Mouse (Mus musculus) forebrain, postnatal 0 days (tissue): ENCODE data around the gene Camk1g. TPM values are rescaled to one million over a fixed set of nuclear protein-coding genes. Genes with fewer than 3 reads are reported as not detected.

Experiments used
- ATAC-seq: fragments of 200-750 bp; cut with Nextera tagmentation; 2 replicates; pipeline ENCODE4 v1.8.0; 2017; ENCODE audit warnings: mild to moderate bottlenecking, moderate library complexity
- DNase-seq: peaks from one replicate; pipeline ENCODE4 v3.0.0-alpha.2; 2015
- H3K27ac ChIP-seq: fragments of 300-500 bp; sonication (generic); 2 replicates; pipeline ENCODE4 v1.5.1; 2014; ENCODE audit warnings: low read depth, mild to moderate bottlenecking, antibody characterized with exemption, low read length, moderate library complexity, mixed read lengths
- H3K27me3 ChIP-seq: fragments of 300-500 bp; sonication (generic); 2 replicates; pipeline ENCODE4 v1.6.1; 2014; ENCODE audit warnings: mild to moderate bottlenecking, low read length, mixed read lengths; ENCODE audit not compliant: insufficient read depth
- H3K36me3 ChIP-seq: fragments of 300-500 bp; sonication (generic); 2 replicates; pipeline ENCODE4 v1.6.1; 2014; ENCODE audit warnings: mild to moderate bottlenecking, moderate library complexity; ENCODE audit not compliant: insufficient read depth
- H3K4me1 ChIP-seq: fragments of 300-500 bp; sonication (generic); 2 replicates; pipeline ENCODE4 v1.6.1; 2014; ENCODE audit warnings: antibody characterized with exemption; ENCODE audit not compliant: insufficient read depth
- H3K4me2 ChIP-seq: fragments of 300-500 bp; sonication (generic); 2 replicates; pipeline ENCODE4 v1.6.1; 2014; ENCODE audit warnings: low read depth, mild to moderate bottlenecking, moderate library complexity
- H3K4me3 ChIP-seq: fragments of 300-500 bp; sonication (generic); 2 replicates; pipeline ENCODE4 v1.5.1; 2014; ENCODE audit warnings: low read depth, low read length, mixed read lengths
- H3K9ac ChIP-seq: fragments of 300-500 bp; sonication (generic); 2 replicates; pipeline ENCODE4 v1.6.1; 2014; ENCODE audit warnings: mild to moderate bottlenecking
- H3K9me3 ChIP-seq: fragments of 300-500 bp; sonication (generic); 2 replicates; pipeline ENCODE4 v1.6.1; 2016; ENCODE audit warnings: low read length
- CTCF ChIP-seq: sonication (generic); IDR thresholded peaks from 2 replicates; pipeline ENCODE4 v1.5.1; 2016; ENCODE audit warnings: antibody characterized with exemption, control low read depth, low read depth
- WGBS: fragments of 180-500 bp; shearing (Covaris S2); extraction: QIAGEN DNeasy Blood & Tissue Kit; methylation state at CpG from one replicate; pipeline ENCODE4 v1.1.7; 2014; 5-methylcytosine and 5-hydroxymethylcytosine counted together
- polyA plus RNA-seq: library from polyadenylated mRNA; unstranded; fragments of >200 nt; fragmentation: Nextera tagmentation; extraction: Ambion mirVana; gene quantifications from 2 replicates; pipeline ENCODE4 v1.2.1, GENCODE M21; 2015
- total RNA-seq: library from RNA; depleted of rRNA; stranded (reverse); fragments of >200 nt; gene quantifications from 2 replicates; pipeline ENCODE4 v1.2.3, GENCODE M21; 2014

Camk1g gene
- total and polyA plus RNA-seq, 2 experiments from 2014 or later, result 46.0 to 56.1 TPM

DNA sequence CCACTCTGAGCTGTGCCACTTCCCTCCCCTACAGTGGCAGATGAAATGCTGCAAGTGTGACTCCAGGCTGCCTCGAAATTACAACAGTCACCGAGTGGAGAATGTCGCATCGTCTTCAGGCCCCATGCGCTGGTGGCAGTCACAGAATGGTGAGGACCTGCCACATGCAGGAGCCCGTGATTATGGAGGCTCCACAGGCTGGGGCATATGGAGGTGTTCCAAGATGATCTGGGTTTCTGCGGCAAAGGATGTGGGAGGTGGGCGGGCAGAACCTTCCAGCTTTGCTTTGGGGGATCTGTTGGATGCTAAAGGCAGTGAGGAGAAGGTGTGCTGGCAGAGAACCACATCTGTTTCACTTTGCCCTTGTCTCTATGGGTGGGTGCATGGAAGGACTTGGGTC, 49.7 kb downstream of the Camk1g start:
- H3K4me3 ChIP-seq, result no peak overlapping the region
- DNase-seq, result no peak
- H3K9me3 ChIP-seq, result no peaks in the 10 kb centered on the region
- H3K36me3 ChIP-seq, result no peaks in the 10 kb centered on the region
- H3K27ac ChIP-seq, result no peak overlapping the region
- H3K9ac ChIP-seq, result no peak overlapping the region
- WGBS, result 92% methylated on average over 8 of the region's 8 CpGs
- no peak overlapping the region for H3K4me2 ChIP-seq
- ATAC-seq, result no peak
- H3K4me1 ChIP-seq, result no peaks in the 10 kb centered on the region
- TF ChIP-seq CTCF, result no peak
- no peaks in the 10 kb centered on the region for H3K27me3 ChIP-seq

DNA sequence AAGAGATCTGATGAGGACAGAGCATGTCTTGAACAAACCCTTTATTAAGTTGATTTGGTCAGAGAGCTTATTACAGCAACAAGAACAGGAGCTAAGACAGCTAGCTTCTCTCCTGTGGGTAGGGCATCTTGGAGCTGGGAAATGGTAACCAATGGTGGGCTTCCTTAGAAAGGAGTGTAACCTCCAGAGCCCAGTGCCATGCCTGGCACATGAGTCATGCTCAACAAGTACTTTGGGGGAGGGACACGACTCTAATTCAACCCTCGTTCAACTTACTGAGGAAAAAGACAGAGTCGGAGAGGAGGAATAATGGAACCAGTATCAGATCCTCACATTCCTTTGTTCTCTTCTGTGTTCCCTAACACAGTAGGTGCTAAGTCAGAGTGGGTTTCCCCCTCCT, 50.4 kb downstream of the Camk1g start:
- H3K27me3 ChIP-seq, result no peaks in the 10 kb centered on the region
- ATAC-seq (no peak), DNase-seq (no peak)
- H3K4me2 ChIP-seq, result no peak overlapping the region
- no peaks in the 10 kb centered on the region for H3K9me3 ChIP-seq
- no peak overlapping the region for H3K27ac ChIP-seq
- H3K9ac ChIP-seq, result no peak overlapping the region
- no peaks in the 10 kb centered on the region for H3K36me3 ChIP-seq
- no peaks in the 10 kb centered on the region for H3K4me1 ChIP-seq
- 64% methylated on average over 3 of the region's 3 CpGs for WGBS
- TF ChIP-seq CTCF, result no peak
- H3K4me3 ChIP-seq, result no peak overlapping the region

DNA sequence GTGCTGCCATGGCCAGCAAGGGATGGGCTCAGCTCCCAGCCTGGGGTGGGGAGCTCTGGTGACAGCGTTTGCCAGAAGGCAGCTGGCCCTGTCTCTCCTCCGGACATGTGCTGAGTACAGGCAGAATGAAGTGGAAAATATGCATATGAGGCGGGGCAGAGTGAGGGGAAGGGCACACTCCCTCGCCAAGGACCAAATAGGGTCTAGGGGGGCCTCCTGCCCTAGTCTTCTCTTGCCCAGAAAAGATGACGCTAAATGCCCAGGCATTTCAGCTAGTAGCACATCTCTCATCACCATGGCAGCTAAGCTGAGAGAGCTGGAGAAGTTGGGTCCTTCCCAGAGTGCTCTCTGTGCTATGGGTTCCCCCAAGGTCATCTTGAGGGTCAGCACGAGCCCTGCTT, 52.9 kb downstream of the Camk1g start:
- no peak overlapping the region for H3K27ac ChIP-seq
- no peaks in the 10 kb centered on the region for H3K27me3 ChIP-seq
- H3K9ac ChIP-seq, result no peak overlapping the region
- 29% methylated on average over 6 of the region's 6 CpGs for WGBS
- H3K4me2 ChIP-seq, result no peak overlapping the region
- H3K4me1 ChIP-seq, result no peaks in the 10 kb centered on the region
- no peak for TF ChIP-seq CTCF
- no peak overlapping the region for H3K4me3 ChIP-seq
- peak; percentile 81 for ATAC-seq
- H3K36me3 ChIP-seq, result no peaks in the 10 kb centered on the region
- no peaks in the 10 kb centered on the region for H3K9me3 ChIP-seq
- peak; percentile 49 for DNase-seq

DNA sequence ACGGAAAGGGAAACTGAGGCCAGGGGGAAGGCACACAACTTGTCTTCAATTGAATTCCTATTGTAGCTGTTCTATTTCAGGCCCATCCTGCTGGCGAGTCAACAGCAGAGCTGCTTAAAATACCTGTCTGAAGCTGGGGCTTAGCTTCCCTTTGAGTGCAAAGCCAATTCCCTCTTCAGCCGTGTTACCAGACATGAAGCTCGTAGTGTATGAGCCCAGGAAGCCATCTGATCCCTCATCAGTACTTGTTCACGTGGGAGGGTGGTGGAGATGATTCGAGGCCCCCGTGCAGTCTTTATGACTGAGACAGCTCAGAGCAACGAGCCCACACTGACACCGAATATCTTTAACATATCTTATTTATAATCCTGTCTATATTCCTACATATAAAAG, 53.7 kb downstream of the Camk1g start:
- Histone ChIP-seq H3K9ac (no peak overlapping the region), H3K4me2 (no peak overlapping the region), H3K27ac (peak overlapping the region; percentile 47; the same call in 1 of the 2 replicates), H3K27me3 (no peaks in the 10 kb centered on the region), H3K4me1 (no peaks in the 10 kb centered on the region), H3K9me3 (no peaks in the 10 kb centered on the region), H3K4me3 (no peak overlapping the region), H3K36me3 (no peaks in the 10 kb centered on the region)
- ATAC-seq (no peak), DNase-seq (peak; percentile 30)
- WGBS, result 59% methylated on average over 9 of the region's 9 CpGs
- no peak for TF ChIP-seq CTCF

DNA sequence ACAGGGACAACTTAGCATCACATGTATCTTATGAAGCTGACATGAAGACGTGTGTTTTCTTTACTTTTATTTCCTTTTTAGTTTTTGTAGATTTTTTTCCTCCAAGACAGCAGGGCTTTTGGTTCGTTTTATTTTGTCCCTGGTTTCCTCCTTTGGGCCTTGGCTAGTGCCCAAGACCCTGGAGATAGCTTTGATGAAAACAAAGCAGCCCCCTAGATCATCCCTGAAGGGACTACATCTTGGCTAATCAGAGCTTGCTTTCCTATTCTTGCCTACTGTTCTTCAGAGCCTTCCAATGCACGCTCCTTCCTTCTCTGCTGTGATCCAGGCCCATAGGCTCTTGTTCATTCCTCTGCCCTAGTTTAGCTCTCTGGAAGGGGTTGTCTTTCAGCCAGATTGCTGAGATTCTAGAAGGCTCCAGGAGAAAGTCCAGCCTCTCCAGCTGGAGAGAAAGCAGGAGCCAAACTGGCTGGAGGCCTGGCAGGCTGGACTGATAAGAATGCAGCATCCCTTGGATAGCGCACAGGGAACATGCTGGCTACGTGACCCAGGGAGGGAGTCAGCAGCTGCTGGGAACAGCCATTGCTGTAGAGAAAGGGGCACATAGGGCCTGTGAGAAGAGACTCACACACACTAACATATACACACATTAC, 54.3 kb downstream of the Camk1g start:
- no peaks in the 10 kb centered on the region for H3K27me3 ChIP-seq
- 46% methylated on average over 5 of the region's 5 CpGs for whole genome bisulfite sequencing
- DNase-seq (peak; percentile 57), ATAC-seq (peak; percentile 45)
- H3K4me1 ChIP-seq, result no peaks in the 10 kb centered on the region
- no peak overlapping the region for H3K4me3 ChIP-seq
- H3K9me3 ChIP-seq, result no peaks in the 10 kb centered on the region
- H3K9ac ChIP-seq, result no peak overlapping the region
- H3K36me3 ChIP-seq, result no peaks in the 10 kb centered on the region
- H3K27ac ChIP-seq, result peak overlapping the region; percentile 47; the same call in 1 of the 2 replicates
- no peak overlapping the region for H3K4me2 ChIP-seq
- TF ChIP-seq CTCF, result no peak

DNA sequence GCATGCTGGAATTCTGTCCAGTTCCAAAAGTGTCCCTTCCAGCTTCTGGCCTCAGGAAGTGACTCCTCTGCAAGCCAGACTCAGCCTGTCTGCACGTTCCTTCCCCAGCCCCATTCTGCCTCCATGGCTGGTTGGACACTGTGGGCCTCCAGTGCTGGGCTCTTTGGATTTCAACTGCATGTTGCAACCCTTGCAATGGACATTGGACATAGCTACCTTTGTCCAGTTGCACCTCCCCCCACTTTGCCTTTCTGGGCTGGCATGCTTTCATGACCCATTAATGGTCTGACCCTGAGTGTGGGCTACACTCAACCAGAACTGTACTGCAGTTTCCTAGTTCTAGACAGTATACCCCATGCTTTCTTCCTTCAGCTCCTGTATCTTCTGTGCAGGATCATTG, 58.5 kb downstream of the Camk1g start:
- Histone ChIP-seq H3K9me3 (no peaks in the 10 kb centered on the region), H3K27me3 (no peaks in the 10 kb centered on the region), H3K9ac (no peak overlapping the region), H3K4me3 (no peak overlapping the region), H3K4me2 (no peak overlapping the region), H3K27ac (no peak overlapping the region), H3K36me3 (no peaks in the 10 kb centered on the region), H3K4me1 (no peaks in the 10 kb centered on the region)
- DNase-seq (no peak), ATAC-seq (no peak)
- no peak for TF ChIP-seq CTCF
- 78% methylated on average over 1 of the region's 1 CpGs for WGBS

DNA sequence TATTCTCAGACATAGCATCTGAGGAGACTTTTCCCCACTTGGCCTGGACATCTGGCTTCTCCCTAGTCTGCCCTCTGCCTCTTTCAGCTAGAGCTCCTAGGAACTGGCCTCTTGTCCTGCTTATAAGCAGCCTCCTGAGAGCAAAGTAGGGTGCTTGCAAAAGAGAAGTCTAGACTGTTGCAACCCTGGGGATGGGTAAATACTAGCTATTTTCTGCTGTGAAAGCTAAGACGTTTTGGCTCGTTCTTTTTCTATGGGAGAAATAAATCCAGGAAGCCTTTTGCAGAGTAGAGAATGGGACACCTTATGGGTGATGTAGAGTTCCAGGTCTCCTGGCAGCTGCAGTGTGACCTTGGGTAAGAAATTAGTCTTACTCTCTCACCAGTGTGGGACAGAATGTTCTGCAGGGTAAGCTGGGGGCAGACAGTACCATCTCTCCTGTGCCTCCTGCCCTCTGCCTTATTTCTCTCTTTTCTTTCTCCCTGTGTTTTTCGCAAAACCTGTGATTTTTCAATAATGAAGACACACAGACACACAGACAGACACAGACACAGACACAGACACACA, 59.5 kb downstream of the Camk1g start:
- H3K9me3 ChIP-seq, result no peaks in the 10 kb centered on the region
- no peak overlapping the region for H3K27ac ChIP-seq
- H3K4me1 ChIP-seq, result no peaks in the 10 kb centered on the region
- no peaks in the 10 kb centered on the region for H3K36me3 ChIP-seq
- no peak for TF ChIP-seq CTCF
- no peak for ATAC-seq
- WGBS, result 87% methylated on average over 3 of the region's 3 CpGs
- no peak for DNase-seq
- H3K4me3 ChIP-seq, result no peak overlapping the region
- no peak overlapping the region for H3K9ac ChIP-seq
- no peaks in the 10 kb centered on the region for H3K27me3 ChIP-seq
- H3K4me2 ChIP-seq, result no peak overlapping the region
